In genomic region chr1:85739000-85739399, GRCm38 (mm10) we compare ENCODE assay signal across 22 mouse cellular contexts. TPM values are rescaled to one million over a fixed set of nuclear protein-coding genes. Genes with fewer than 3 reads are reported as not detected.
DNase-seq lines count a peak whose midpoint lies in the region; ATAC-seq and TF ChIP-seq lines count a peak whose summit lies in the region.
"Had no signal": no experiment of that assay in that cellular context is flagged by ENCODE, and none has a peak within 500 bp of the region (broad histone marks: within the 10 kb centered on the region; RNA-seq: fewer than 3 reads in every experiment).

No protein-coding gene starts in this region.

- no peak overlapping the region for H3K4me2 ChIP-seq in intestine, embryonic 15.5 days (replicated peaks)
- H3K4me2 ChIP-seq: embryonic facial prominence, embryonic 13.5 days; forebrain, embryonic 13.5 days; heart, embryonic 13.5 days had no signal

- H3K79me2 ChIP-seq in heart, adult 2 months (replicated peaks; ENCODE audit: control insufficient read depth, insufficient read depth, low read length), result no peaks in the 10 kb centered on the region

- H3K4me1 ChIP-seq in heart, adult 2 months (ENCODE audit: control insufficient read depth, insufficient read depth, low read length), result no peaks in the 10 kb centered on the region
- H3K4me1 ChIP-seq in intestine, embryonic 15.5 days (replicated peaks), result no peaks in the 10 kb centered on the region

- no peaks in the 10 kb centered on the region for H3K36me3 ChIP-seq in heart, adult 2 months (ENCODE audit: control insufficient read depth, insufficient read depth, low read length)
- no peaks in the 10 kb centered on the region for H3K36me3 ChIP-seq in intestine, embryonic 15.5 days
- H3K36me3 ChIP-seq: embryonic facial prominence, embryonic 13.5 days; heart, embryonic 13.5 days had no signal

- no peaks in the 10 kb centered on the region for H3K9me3 ChIP-seq in intestine, embryonic 15.5 days
- H3K9me3 ChIP-seq: embryonic facial prominence, embryonic 13.5 days had no signal

- TF ChIP-seq EP300 in heart, adult 2 months (IDR thresholded peaks at IDR 0.05; ENCODE audit: insufficient read depth, low read depth, low read length), result no peak

- no peak overlapping the region for H3K9ac ChIP-seq in heart, adult 2 months (ENCODE audit: low read depth, low read length)
- H3K9ac ChIP-seq in intestine, embryonic 15.5 days, result no peak overlapping the region
- H3K9ac ChIP-seq: embryonic facial prominence, embryonic 13.5 days; forebrain, embryonic 13.5 days; forebrain, postnatal 0 days; heart, embryonic 13.5 days had no signal

- no peak for ATAC-seq in intestine, embryonic 15.5 days
- ATAC-seq: forebrain, embryonic 13.5 days; forebrain, postnatal 0 days; hindbrain, embryonic 16.5 days; Patski had no signal

- 92% methylated on average over 4 of the region's 4 CpGs for WGBS in heart, adult 2 months
- 92% methylated on average over 4 of the region's 4 CpGs for WGBS in intestine, embryonic 15.5 days

- intact Hi-C loops in heart, adult 2 months (cut with DNase I), result no loop called here

- no peak for TF ChIP-seq POLR2A in heart, adult 2 months (IDR thresholded peaks at IDR 0.05; ENCODE audit: insufficient read depth, low read depth, low read length)

- H3K27me3 ChIP-seq in heart, adult 2 months (ENCODE audit: control insufficient read depth, insufficient read depth, low read length), result no peaks in the 10 kb centered on the region
- H3K27me3 ChIP-seq in intestine, embryonic 15.5 days (replicated peaks), result no peaks in the 10 kb centered on the region
- H3K27me3 ChIP-seq: CH12.LX; embryonic facial prominence, embryonic 13.5 days; forebrain, embryonic 13.5 days; heart, embryonic 13.5 days had no signal

- TF ChIP-seq CTCF in heart, adult 2 months (IDR thresholded peaks at IDR 0.05), result 0 out of 2 replicates have a peak, but pooled peaks have one; percentile 4

- H3K4me3 ChIP-seq in heart, adult 2 months, result no peak overlapping the region
- H3K4me3 ChIP-seq in intestine, embryonic 15.5 days (replicated peaks), result no peak overlapping the region
- H3K4me3 ChIP-seq: embryonic facial prominence, embryonic 13.5 days; forebrain, embryonic 13.5 days; heart, embryonic 13.5 days had no signal

- no peak for DNase-seq in heart, adult 2 months
- no peak for DNase-seq in heart, adult 11 months
- DNase-seq in naive thymus-derived CD4-positive, alpha-beta T cell, adult 2 months (ENCODE audit: low read depth), result peak; percentile 51
- DNase-seq in thymus, postnatal 10 days (ENCODE audit: low spot score in 2 of 2), result peak; percentile 51 to 60
- DNase-seq in thymus, postnatal 4 days, result peak; percentile 49
- DNase-seq in adrenal gland, adult (ENCODE audit: inconsistent age in 2 of 2, low spot score in 1 of 2), result no peak
- no peak for DNase-seq in kidney, postnatal 36 days
- DNase-seq: adrenal gland, adult 8-10 months; adrenal gland, postnatal 36 days; cerebellum, adult 11 months; cerebellum, adult 8-10 months; cerebellum, postnatal 14 days; forebrain, postnatal 0 days; gastrocnemius, postnatal 14 days; heart, postnatal 36 days had no signal

- no peak overlapping the region for H3K27ac ChIP-seq in heart, adult 2 months
- no peak overlapping the region for H3K27ac ChIP-seq in intestine, embryonic 15.5 days
- H3K27ac ChIP-seq: embryonic facial prominence, embryonic 13.5 days; forebrain, embryonic 13.5 days; heart, embryonic 13.5 days had no signal

RNA-seq across cellular contexts. Expression of gene A630001G21Rik, which starts 39.4 kb away (rescaled TPM):
- under 1 TPM; 0.20 to 0.37 TPM for total RNA-seq in heart, adult 2 months (2021)
- polyA plus RNA-seq in heart, adult 2 months (2012; rRNA removed), result 1.2 and 1.3 TPM in 2 replicates
- 0.96 and 1.1 TPM in 2 replicates for polyA plus RNA-seq in intestine, embryonic 15.5 days (2015; fragmentation: Nextera tagmentation; extraction: Ambion mirVana)

RNA-seq across cellular contexts. Expression of gene Cab39, which starts 54.2 kb away (rescaled TPM):
- total RNA-seq in heart, adult 2 months (2021), result 100 to 1,000 TPM; 113 to 118 TPM
- 36.7 and 59.1 TPM in 2 replicates for polyA plus RNA-seq in heart, adult 2 months (2012; rRNA removed)
- polyA plus RNA-seq in intestine, embryonic 15.5 days (2015; fragmentation: Nextera tagmentation; extraction: Ambion mirVana), result 29.2 and 29.3 TPM in 2 replicates

Comparison
In these comparisons a context has a peak if more than half of its experiments do, and no peak if none do; other contexts are left out.
1. DNase-seq: peak in naive thymus-derived CD4-positive, alpha-beta T cell, adult 2 months (single experiment), thymus, postnatal 10 days (2 of 2) and thymus, postnatal 4 days (single experiment); none in heart, adult 2 months (0 of 2), heart, adult 11 months (single experiment), adrenal gland, adult (0 of 2) and kidney, postnatal 36 days (0 of 2).